In genomic region chr9:103305332-103306041, GRCm38 (mm10) we compare ENCODE assay signal across 8 mouse cellular contexts. TPM values are rescaled to one million over a fixed set of nuclear protein-coding genes. Genes with fewer than 3 reads are reported as not detected.
A peak's percentile ranks its signal among the peaks of the same experiment; 100 is the strongest.
DNase-seq lines count a peak whose midpoint lies in the region; ATAC-seq and TF ChIP-seq lines count a peak whose summit lies in the region.

No protein-coding gene starts in this region.

- peaks cover 9% of the 10 kb centered on the region; the same call in 1 of the 2 replicates for H3K4me1 ChIP-seq in kidney, embryonic 14.5 days (ENCODE audit: control insufficient read depth, insufficient read depth, low read length)
- peaks cover 10 to 14% of the 10 kb centered on the region in 2 experiments; a peak in 3 of 4 replicates for H3K4me1 ChIP-seq in liver, embryonic 14.5 days (replicated peaks; ENCODE audit: control insufficient read depth in 2 of 2, insufficient read depth in 2 of 2, low read length in 1 of 2)
- peaks cover 5% of the 10 kb centered on the region; the same call in 1 of the 2 replicates for H3K4me1 ChIP-seq in stomach, embryonic 14.5 days (ENCODE audit: control insufficient read depth, insufficient read depth, low read length)

- ATAC-seq in kidney, embryonic 14.5 days (ENCODE audit: low FRiP score, low TSS enrichment): peak; percentile 75; the same call in 1 of the 2 replicates
- ATAC-seq in CD4-positive, CD25-positive, alpha-beta regulatory T cell, adult 4 months: peak; percentile 47
- peak; percentile 75 for ATAC-seq in liver, embryonic 14.5 days (ENCODE audit: insufficient read depth)
- peak; percentile 68 for ATAC-seq in stomach, embryonic 14.5 days (ENCODE audit: insufficient number of reproducible peaks, insufficient read depth, low FRiP score, low read depth)

- H3K9ac ChIP-seq in kidney, embryonic 14.5 days (ENCODE audit: low read depth, low read length): peak overlapping the region; percentile 95
- peak overlapping the region; percentile 70 for H3K9ac ChIP-seq in liver, embryonic 14.5 days (replicated peaks)
- peak overlapping the region; percentile 77 for H3K9ac ChIP-seq in stomach, embryonic 14.5 days (replicated peaks; ENCODE audit: low read depth, low read length)

- TF ChIP-seq CTCF in liver, embryonic 14.5 days (IDR thresholded peaks at IDR 0.05; ENCODE audit: low read depth): 0 out of 2 replicates have a peak, but pooled peaks have one; percentile 10

- H3K36me3 ChIP-seq in kidney, embryonic 14.5 days (ENCODE audit: control insufficient read depth, insufficient read depth, low read length): peaks cover 34% of the 10 kb centered on the region
- peaks cover 32% of the 10 kb centered on the region for H3K36me3 ChIP-seq in liver, embryonic 14.5 days (replicated peaks; ENCODE audit: control insufficient read depth, insufficient read depth, low read depth)
- peaks cover 17% of the 10 kb centered on the region; the same call in 1 of the 2 replicates for H3K36me3 ChIP-seq in stomach, embryonic 14.5 days (ENCODE audit: control insufficient read depth, insufficient read depth, low read length)

- peak overlapping the region; percentile 73 for H3K4me2 ChIP-seq in kidney, embryonic 14.5 days (replicated peaks; ENCODE audit: low read depth, low read length)
- peak overlapping the region; percentile 76 for H3K4me2 ChIP-seq in liver, embryonic 14.5 days (ENCODE audit: low read depth)
- H3K4me2 ChIP-seq in stomach, embryonic 14.5 days (replicated peaks; ENCODE audit: low read depth, low read length): peak overlapping the region; percentile 67

- TF ChIP-seq EP300 in liver, embryonic 14.5 days (IDR thresholded peaks at IDR 0.05; ENCODE audit: low read depth): no peak

- no peaks in the 10 kb centered on the region for H3K27me3 ChIP-seq in kidney, embryonic 14.5 days (ENCODE audit: control insufficient read depth, insufficient read depth, low read length)
- no peaks in the 10 kb centered on the region for H3K27me3 ChIP-seq in liver, embryonic 14.5 days (ENCODE audit: control insufficient read depth, insufficient read depth, low read length)
- H3K27me3 ChIP-seq in stomach, embryonic 14.5 days (ENCODE audit: control insufficient read depth, insufficient read depth, low read length): no peaks in the 10 kb centered on the region

- H3K4me3 ChIP-seq in kidney, embryonic 14.5 days (ENCODE audit: low read length): peak overlapping the region; percentile 96
- H3K4me3 ChIP-seq in liver, embryonic 14.5 days (ENCODE audit: insufficient read depth in 1 of 2, low read depth in 2 of 2, low read length in 2 of 2): peak overlapping the region; percentile 80 to 90
- peak overlapping the region; percentile 62 for H3K4me3 ChIP-seq in stomach, embryonic 14.5 days (ENCODE audit: low read depth, low read length)

- WGBS in kidney, embryonic 14.5 days: under 1% methylated on average over 34 of the region's 40 CpGs
- WGBS in liver, embryonic 14.5 days (ENCODE audit: insufficient replicate concordance): under 1% methylated on average over 40 of the region's 40 CpGs
- under 1% methylated on average over 33 of the region's 40 CpGs for WGBS in stomach, embryonic 14.5 days

- H3K9me3 ChIP-seq in kidney, embryonic 14.5 days (ENCODE audit: control insufficient read depth, low read length): no peaks in the 10 kb centered on the region
- no peaks in the 10 kb centered on the region for H3K9me3 ChIP-seq in liver, embryonic 14.5 days (ENCODE audit: control insufficient read depth, low read length)
- H3K9me3 ChIP-seq in stomach, embryonic 14.5 days (ENCODE audit: control insufficient read depth, low read depth, low read length): no peaks in the 10 kb centered on the region

- DNase-seq in kidney, adult 11 months: no peak
- peak; percentile 52 for DNase-seq in adipocyte (ENCODE audit: low spot score)
- DNase-seq in frontal cortex, postnatal 25 days (ENCODE audit: low spot score in 2 of 2): peak; percentile 6 to 10
- no peak for DNase-seq in liver, embryonic 14.5 days (ENCODE audit: low read depth in 3 of 3, low spot score in 3 of 3)
- no peak for DNase-seq in cerebellum, postnatal 4 days (ENCODE audit: low spot score in 2 of 2)

- H3K27ac ChIP-seq in kidney, embryonic 14.5 days (ENCODE audit: low read depth, low read length): peak overlapping the region; percentile 88
- H3K27ac ChIP-seq in liver, embryonic 14.5 days: peak overlapping the region; percentile 16
- peak overlapping the region; percentile 80 for H3K27ac ChIP-seq in stomach, embryonic 14.5 days (ENCODE audit: low read length)

RNA-seq across cellular contexts. Expression of gene Topbp1, which starts 0.5 kb away (rescaled TPM):
- 64.3 and 91.9 TPM in 2 replicates for polyA plus RNA-seq in kidney, embryonic 14.5 days (2014; fragmentation: Nextera tagmentation; extraction: Ambion mirVana)
- polyA plus RNA-seq in CD4-positive, CD25-positive, alpha-beta regulatory T cell, adult 4 months (2017; shearing (Covaris generic)): 10 to 100 TPM; 25.0 to 27.5 TPM
- polyA plus RNA-seq in liver, embryonic 14.5 days (2012; rRNA removed): 25.9 and 43.3 TPM in 2 replicates
- 36.4 and 42.5 TPM in 2 replicates for polyA plus RNA-seq in liver, embryonic 14.5 days (2014; fragmentation: Nextera tagmentation; extraction: Ambion mirVana)
- 79.5 and 82.2 TPM in 2 replicates for polyA plus RNA-seq in stomach, embryonic 14.5 days (2014; fragmentation: Nextera tagmentation; extraction: Ambion mirVana)

RNA-seq across cellular contexts. Expression of gene 1300017J02Rik, which starts 0.6 kb away (rescaled TPM):
- 0.97 TPM in 1 of 2 replicates, not detected in the other for polyA plus RNA-seq in kidney, embryonic 14.5 days (2014; fragmentation: Nextera tagmentation; extraction: Ambion mirVana)
- not detected for polyA plus RNA-seq in CD4-positive, CD25-positive, alpha-beta regulatory T cell, adult 4 months (2017; shearing (Covaris generic))
- 32.4 and 42.2 TPM in 2 replicates for polyA plus RNA-seq in liver, embryonic 14.5 days (2012; rRNA removed)
- 43.0 and 43.4 TPM in 2 replicates for polyA plus RNA-seq in liver, embryonic 14.5 days (2014; fragmentation: Nextera tagmentation; extraction: Ambion mirVana)
- 0.52 TPM in 1 of 2 replicates, not detected in the other for polyA plus RNA-seq in stomach, embryonic 14.5 days (2014; fragmentation: Nextera tagmentation; extraction: Ambion mirVana)

Comparison
In these comparisons a context has a peak if more than half of its experiments do, and no peak if none do; other contexts are left out.
1. H3K27ac ChIP-seq: peak in every context shown above with its lines; median percentile 88 in kidney, embryonic 14.5 days; 80 in stomach, embryonic 14.5 days; 16 in liver, embryonic 14.5 days.
2. DNase-seq: peak in adipocyte (single experiment) and frontal cortex, postnatal 25 days (2 of 2); none in kidney, adult 11 months (single experiment), liver, embryonic 14.5 days (0 of 3) and cerebellum, postnatal 4 days (0 of 2).
3. RNA of gene 1300017J02Rik, which starts 0.6 kb away (polyA plus RNA-seq): 32.4 to 43.4 TPM in liver, embryonic 14.5 days; 0.97 TPM in kidney, embryonic 14.5 days, not detected in CD4-positive, CD25-positive, alpha-beta regulatory T cell, adult 4 months and 0.52 TPM in stomach, embryonic 14.5 days; every median in the first group is over 10 times any median in the second.
4. Peak in every context shown above with its lines, with median percentiles within 50 percentile points of each other: ATAC-seq, H3K4me2 ChIP-seq, H3K4me3 ChIP-seq and H3K9ac ChIP-seq.